Mouse (Mus musculus): ENCODE data around the gene Fchsd2. TPM values are rescaled to one million over a fixed set of nuclear protein-coding genes. Genes with fewer than 3 reads are reported as not detected.

Fchsd2 gene
- total RNA-seq, 2 experiments from 2014 or later = 27.1 to 27.2 TPM

GRCm38 (mm10) chr7:101170482-101170881, 77.8 kb downstream of the Fchsd2 start:
- DNase-seq = peak; percentile 54 to 55
- intact Hi-C loops (cut with DNase I) = no loop called here

GRCm38 (mm10) chr7:101171002-101171401, 78.3 kb downstream of the Fchsd2 start:
- intact Hi-C loops (cut with DNase I) = no loop called here
- no peak for DNase-seq

GRCm38 (mm10) chr7:101173331-101173730, 80.7 kb downstream of the Fchsd2 start:
- DNase-seq = no peak
- intact Hi-C loops (cut with DNase I) = no loop called here

- intact Hi-C loops (cut with DNase I) = no loop called here
- DNase-seq = peak; percentile 15 to 16
Observed at GRCm38 (mm10) chr7:101178751-101179150, 86.1 kb downstream of the Fchsd2 start.

- DNase-seq = no peak
- intact Hi-C loops (cut with DNase I) = no loop called here
Observed at GRCm38 (mm10) chr7:101191326-101191969, 98.8 kb downstream of the Fchsd2 start.

GRCm38 (mm10) chr7:101210826-101211225, 118.2 kb downstream of the Fchsd2 start:
- DNase-seq = no peak
- intact Hi-C loops (cut with DNase I) = no loop called here

- intact Hi-C loops (cut with DNase I) = no loop called here
- DNase-seq = no peak
Observed at GRCm38 (mm10) chr7:101213515-101214263, 121.0 kb downstream of the Fchsd2 start.

- no peak for DNase-seq
- intact Hi-C loops (cut with DNase I) = no loop called here
Observed at GRCm38 (mm10) chr7:101216724-101217123, 124.1 kb downstream of the Fchsd2 start.

GRCm38 (mm10) chr7:101223501-101223900, 130.8 kb downstream of the Fchsd2 start:
- intact Hi-C loops (cut with DNase I) = no loop called here
- DNase-seq = no peak

- intact Hi-C loops (cut with DNase I) = no loop called here
- no peak for DNase-seq
Observed at GRCm38 (mm10) chr7:101229336-101229735, 136.7 kb downstream of the Fchsd2 start.

- peak in 1 of 2 experiments; percentile 53 for DNase-seq
- intact Hi-C loops (cut with DNase I) = loop anchor here (1.0 to 5.0 kb wide), 4 partner anchors 56 to 244 kb away; no protein-coding TSS in a partner anchor
Observed at GRCm38 (mm10) chr7:101231458-101231857, 138.8 kb downstream of the Fchsd2 start.

- DNase-seq = no peak
- intact Hi-C loops (cut with DNase I) = loop anchor here (5.0 kb wide), 3 partner anchors 55 to 245 kb away; no protein-coding TSS in a partner anchor
Observed at GRCm38 (mm10) chr7:101232716-101233115, 140.1 kb downstream of the Fchsd2 start.

GRCm38 (mm10) chr7:101236712-101237473, 144.2 kb downstream of the Fchsd2 start:
- intact Hi-C loops (cut with DNase I) = no loop called here
- DNase-seq = no peak

- no peak for DNase-seq
- intact Hi-C loops (cut with DNase I) = no loop called here
Observed at GRCm38 (mm10) chr7:101248760-101249159, 156.1 kb downstream of the Fchsd2 start.

- intact Hi-C loops (cut with DNase I) = no loop called here
- DNase-seq = no peak
Observed at GRCm38 (mm10) chr7:101249173-101249572, 156.5 kb downstream of the Fchsd2 start.

- intact Hi-C loops (cut with DNase I) = no loop called here
- DNase-seq = no peak
Observed at GRCm38 (mm10) chr7:101253071-101253470, 160.4 kb downstream of the Fchsd2 start.

- no peak for DNase-seq
- intact Hi-C loops (cut with DNase I) = no loop called here
Observed at GRCm38 (mm10) chr7:101258482-101258881, 165.8 kb downstream of the Fchsd2 start.

- no peak for DNase-seq
- intact Hi-C loops (cut with DNase I) = no loop called here
Observed at GRCm38 (mm10) chr7:101261941-101262546, 169.4 kb downstream of the Fchsd2 start.

GRCm38 (mm10) chr7:101263511-101263910, 170.8 kb downstream of the Fchsd2 start:
- intact Hi-C loops (cut with DNase I) = no loop called here
- DNase-seq = no peak

- DNase-seq = peak; percentile 48 to 50
- intact Hi-C loops (cut with DNase I) = no loop called here
Observed at GRCm38 (mm10) chr7:101267457-101268259, 175.0 kb downstream of the Fchsd2 start.
